Mouse (Mus musculus): ENCODE data around the gene Slc25a45. TPM values are rescaled to one million over a fixed set of nuclear protein-coding genes. Genes with fewer than 3 reads are reported as not detected.

Slc25a45 gene
- 10 to 100 TPM; 48.2 to 55.2 TPM for total RNA-seq (2023)

DNA sequence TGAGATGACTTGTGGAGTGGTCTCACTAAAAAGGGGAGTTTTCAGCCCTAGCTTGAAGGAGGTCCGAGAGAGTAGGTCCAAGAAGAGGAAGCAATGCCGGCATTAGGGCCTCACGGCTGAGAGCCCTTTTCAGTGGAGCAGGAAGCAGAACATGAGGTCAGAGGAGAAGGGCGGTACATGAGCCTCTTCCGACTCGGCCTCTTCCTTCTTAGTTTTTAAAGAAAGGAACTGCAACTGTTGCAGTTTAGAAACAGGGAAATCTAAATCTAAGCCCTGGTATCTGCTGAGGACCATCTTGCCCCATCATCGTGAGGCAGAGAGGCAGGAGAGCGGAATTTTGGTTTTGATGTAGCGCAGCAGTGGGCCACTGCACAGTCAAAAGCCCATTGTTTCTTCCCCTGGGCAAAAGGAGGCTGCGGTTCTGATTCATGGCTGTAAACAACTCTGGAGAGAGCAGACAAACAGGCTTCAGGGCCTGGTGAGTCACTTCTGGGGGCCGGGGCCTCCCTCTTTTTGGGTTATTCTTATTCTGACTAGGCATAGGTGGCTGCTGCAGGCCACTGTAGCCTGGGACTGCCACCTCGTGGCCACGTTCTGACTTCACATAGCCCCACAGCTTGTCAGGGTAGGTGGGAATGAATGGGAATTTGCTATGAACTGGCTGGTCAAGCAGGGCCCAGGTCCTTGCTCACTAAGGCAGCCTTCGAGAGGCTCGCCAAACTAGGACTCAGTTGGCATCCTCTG lies at the start of gene Slc25a45:
TSS of gene Slc25a45 (plus strand) at position 191 of the 744 bp plus-strand sequence.

DNA sequence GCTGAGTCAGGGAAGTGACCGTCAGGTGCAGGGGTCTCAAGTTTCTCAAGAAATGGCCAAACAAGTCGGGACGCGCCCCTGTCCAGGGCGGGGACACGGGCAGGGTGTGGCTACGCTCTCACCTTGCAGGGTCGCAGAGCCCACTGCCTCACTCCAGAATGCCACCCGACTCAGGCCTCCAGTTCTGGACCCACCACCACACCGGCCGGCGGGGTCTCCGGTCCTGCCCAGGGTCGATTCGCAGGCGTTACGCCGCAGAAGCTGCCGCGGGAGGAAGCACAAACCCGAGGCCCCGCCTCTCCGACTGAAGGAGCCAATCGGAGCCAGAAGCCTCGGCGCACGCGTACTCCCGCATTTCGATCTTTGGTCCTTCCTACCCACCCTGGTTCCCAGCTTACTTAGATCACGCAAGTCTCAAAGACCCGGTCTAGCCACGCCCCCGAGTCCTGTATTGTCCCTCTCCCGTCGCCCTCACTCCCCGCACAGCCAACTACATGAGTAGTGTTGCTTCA lies 2.6 kb upstream of the Slc25a45 start, which contains the start of gene Frmd8:
TSS of gene Frmd8 (minus strand) at position 306 of the 512 bp plus-strand sequence.

DNA sequence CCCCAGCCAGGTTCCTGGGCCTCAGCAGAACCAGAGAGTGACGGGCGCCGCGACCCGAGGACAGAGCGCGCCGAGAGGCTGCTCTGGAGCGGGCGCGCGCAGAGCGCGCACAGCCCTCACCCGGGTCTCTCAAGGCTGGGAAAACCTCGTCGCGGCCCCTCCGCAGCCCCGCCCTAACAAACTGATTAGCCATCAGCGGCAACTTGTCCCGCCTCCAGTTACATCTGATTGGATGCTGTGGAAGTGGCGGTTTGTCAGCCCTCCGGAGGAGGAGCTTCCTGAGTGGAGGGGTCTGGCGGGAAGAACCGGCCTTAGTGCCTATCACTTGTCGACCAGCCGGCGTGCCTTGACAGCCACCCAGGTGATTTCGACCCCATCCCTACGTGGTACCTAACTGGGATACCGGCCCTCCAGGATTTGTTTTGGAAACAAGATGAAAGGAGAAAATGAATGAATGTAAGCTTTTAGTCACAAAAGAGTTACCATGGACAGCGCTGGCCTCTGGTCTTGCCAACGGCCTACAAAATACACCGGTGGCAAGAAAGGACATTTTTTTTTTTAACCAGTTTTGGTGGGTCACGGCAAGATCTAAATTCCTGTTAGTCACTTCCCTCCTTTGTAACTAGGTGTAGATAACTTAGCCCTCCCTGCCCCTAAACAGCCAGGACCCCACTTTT lies 16.5 kb downstream of the Slc25a45 start, which contains the start of gene Tigd3:
TSS of gene Tigd3 (minus strand) at position 148 of the 677 bp plus-strand sequence.

DNA sequence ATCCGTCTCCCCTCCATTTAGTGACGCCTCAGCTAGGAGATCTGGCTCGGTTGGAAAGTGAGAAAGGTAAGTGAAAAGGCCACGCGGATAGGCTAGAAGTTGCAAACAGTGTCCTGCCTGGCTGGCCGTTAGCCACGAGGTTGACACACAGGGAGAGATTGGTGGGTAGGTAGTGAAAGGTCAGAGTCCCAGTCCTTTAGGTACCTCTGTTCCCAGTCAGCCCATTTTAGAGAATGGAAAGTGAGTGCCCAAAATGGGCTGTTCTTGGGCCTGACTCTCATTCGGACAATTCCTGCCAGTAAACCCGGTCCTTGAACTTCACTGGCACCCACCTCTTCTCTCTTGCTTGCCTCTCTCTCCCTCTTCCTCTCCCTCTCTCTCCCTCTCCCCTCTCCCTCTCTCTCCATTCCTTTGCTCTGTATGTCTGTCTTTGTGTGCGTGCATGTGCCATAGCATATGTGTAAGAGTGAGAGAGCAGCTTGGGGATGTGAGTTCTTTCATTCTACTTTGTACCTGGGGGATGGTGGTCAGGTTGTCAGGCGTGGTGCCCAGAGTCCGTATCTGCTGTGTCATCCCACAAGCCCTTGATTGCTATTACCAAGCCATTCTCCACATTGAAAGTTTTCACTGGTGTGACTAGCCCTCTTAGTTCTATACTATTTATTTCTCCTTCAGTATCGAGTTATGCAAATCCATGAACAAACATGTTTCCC lies 35.6 kb downstream of the Slc25a45 start, which contains the start of gene Dpf2:
TSS of gene Dpf2 (minus strand) at position 4 of the 713 bp plus-strand sequence.

DNA sequence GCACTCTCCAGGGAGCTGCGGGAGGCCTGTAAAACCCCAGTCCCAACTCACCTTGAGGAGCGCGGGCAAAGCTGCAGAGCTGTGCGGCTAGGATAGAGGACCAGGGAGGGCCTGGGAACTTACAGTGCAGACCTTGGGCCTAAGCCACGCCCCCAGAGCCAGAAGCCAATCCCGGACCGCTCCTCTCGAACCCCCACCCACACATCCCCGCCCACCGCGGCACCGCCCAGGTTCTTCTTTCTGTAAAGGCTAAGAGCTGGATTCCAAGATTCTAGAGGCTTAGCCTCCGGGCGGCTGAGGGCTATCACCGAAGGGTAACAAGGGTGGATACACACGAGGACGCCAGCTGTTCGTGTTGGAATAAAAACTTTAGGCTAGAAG lies 47.1 kb downstream of the Slc25a45 start, which contains the start of gene Cdc42ep2:
TSS of gene Cdc42ep2 (minus strand) at position 104 of the 381 bp plus-strand sequence.

Other genes starting within 250 kb of the Slc25a45 start
- gene Rela, start 240.3 kb upstream of the Slc25a45 start, total RNA-seq (2023), result 10 to 100 TPM; 72.2 to 81.3 TPM
- 100 to 1,000 TPM; 201 to 208 TPM for gene Sipa1, start 214.1 kb upstream of the Slc25a45 start, total RNA-seq (2023)
- 10 to 100 TPM; 80.6 to 97.7 TPM for gene Map3k11, start 189.1 kb upstream of the Slc25a45 start, total RNA-seq (2023)
- 10 to 100 TPM; 81.9 to 82.5 TPM for gene Pcnx3, start 188.9 kb upstream of the Slc25a45 start, total RNA-seq (2023)
- under 1 TPM in 1 of 2 experiments, not detected in 1; 0.77 TPM for gene Kcnk7, start 173.4 kb upstream of the Slc25a45 start, total RNA-seq (2023)
- 100 to 1,000 TPM; 146 to 165 TPM for gene Ehbp1l1, start 151.5 kb upstream of the Slc25a45 start, total RNA-seq (2023)
- gene Fam89b, start 148.2 kb upstream of the Slc25a45 start, total RNA-seq (2023), result 10 to 100 TPM; 54.5 to 58.8 TPM
- 1 to 10 TPM; 2.3 to 3.3 TPM for gene Ltbp3, start 136.9 kb upstream of the Slc25a45 start, total RNA-seq (2023)
- 10 to 100 TPM; 48.2 to 54.7 TPM for gene Scyl1, start 106.4 kb upstream of the Slc25a45 start, total RNA-seq (2023)
- 10 to 100 TPM; 59.9 to 62.7 TPM for gene Frmd8, start 2.5 kb upstream of the Slc25a45 start, total RNA-seq (2023)
- gene Tigd3, start 16.3 kb downstream of the Slc25a45 start, total RNA-seq (2023), result 1 to 10 TPM; 2.4 to 3.3 TPM
- gene Dpf2, start 35.2 kb downstream of the Slc25a45 start, total RNA-seq (2023), result 100 to 1,000 TPM; 106 to 111 TPM
- gene Cdc42ep2, start 47.0 kb downstream of the Slc25a45 start, total RNA-seq (2023), result 1 to 10 TPM; 3.2 to 4.7 TPM
- 10 to 100 TPM; 38.1 to 39.3 TPM for gene Pola2, start 86.4 kb downstream of the Slc25a45 start, total RNA-seq (2023)
- 1 to 10 TPM; 1.9 to 2.3 TPM for gene Slc22a20, start 108.3 kb downstream of the Slc25a45 start, total RNA-seq (2023)
- 100 to 1,000 TPM; 242 to 264 TPM for gene Capn1, start 138.1 kb downstream of the Slc25a45 start, total RNA-seq (2023)
- gene Syvn1, start 168.8 kb downstream of the Slc25a45 start, total RNA-seq (2023), result 10 to 100 TPM; 40.0 to 42.7 TPM
- gene Mrpl49, start 180.0 kb downstream of the Slc25a45 start, total RNA-seq (2023), result 10 to 100 TPM; 15.5 to 17.7 TPM
- gene Fau, start 180.0 kb downstream of the Slc25a45 start, total RNA-seq (2023), result 1,000 to 10,000 TPM; 1,500 to 1,520 TPM
- gene Znhit2, start 183.4 kb downstream of the Slc25a45 start, total RNA-seq (2023), result 10 to 100 TPM; 11.3 to 13.7 TPM
- gene Tm7sf2, start 190.6 kb downstream of the Slc25a45 start, total RNA-seq (2023), result 10 to 100 TPM in 1 of 2 experiments, 1 to 10 TPM in 1; 9.7 to 10.8 TPM
- gene Vps51, start 199.4 kb downstream of the Slc25a45 start, total RNA-seq (2023), result 10 to 100 TPM; 71.2 to 76.9 TPM
- not detected for gene Tmem262, start 202.2 kb downstream of the Slc25a45 start, total RNA-seq (2023)
- not detected for gene Gm28374, start 204.4 kb downstream of the Slc25a45 start, total RNA-seq (2023)
- gene Zfpl1, start 207.1 kb downstream of the Slc25a45 start, total RNA-seq (2023), result 10 to 100 TPM; 23.8 to 26.0 TPM
- gene Cdca5, start 207.2 kb downstream of the Slc25a45 start, total RNA-seq (2023), result 10 to 100 TPM; 31.2 to 31.6 TPM
- gene AC131692.1, start 216.6 kb downstream of the Slc25a45 start, total RNA-seq (2023), result 1 to 10 TPM; 1.2 to 2.0 TPM
- 1 to 10 TPM in 1 of 2 experiments, under 1 TPM in 1; 0.46 to 1.7 TPM for gene Naaladl1, start 228.0 kb downstream of the Slc25a45 start, total RNA-seq (2023)
- gene Sac3d1, start 240.8 kb downstream of the Slc25a45 start, total RNA-seq (2023), result 1 to 10 TPM; 6.6 to 7.2 TPM

All from neutrophil, adult 83 days (primary cell).